Mouse (Mus musculus) right cerebral cortex, postnatal 36 days (tissue): ENCODE results near the gene Traf3ip3.

Experiments used
- DNase-seq, 2 experiments: peaks; one replicate each; pipeline ENCODE4 v3.0.0; 2022; ENCODE audit warnings: low spot score in 2 of 2, mixed read lengths in 1 of 2

Gene Traf3ip3

GRCm38 (mm10) chr1:193201383-193201778 lies at the start of gene Traf3ip3:
Gene Traf3ip3, minus strand, starts transcription at chr1:193201703.
- no peak for DNase-seq

- DNase-seq: peak in 1 of 2 experiments; percentile 40
Observed at GRCm38 (mm10) chr1:193250026-193250425, 48.5 kb upstream of the Traf3ip3 start.

- DNase-seq: no peak
Observed at GRCm38 (mm10) chr1:193244235-193244634, 42.7 kb upstream of the Traf3ip3 start.

GRCm38 (mm10) chr1:193243571-193244193 lies 42.2 kb upstream of the Traf3ip3 start:
- no peak for DNase-seq

GRCm38 (mm10) chr1:193242863-193243262 lies 41.4 kb upstream of the Traf3ip3 start:
- DNase-seq: no peak

GRCm38 (mm10) chr1:193242238-193242637 lies 40.7 kb upstream of the Traf3ip3 start:
- DNase-seq: peak; percentile 82 to 89

- DNase-seq: no peak
Observed at GRCm38 (mm10) chr1:193241436-193241835, 39.9 kb upstream of the Traf3ip3 start.

GRCm38 (mm10) chr1:193238426-193238825 lies 36.9 kb upstream of the Traf3ip3 start:
- no peak for DNase-seq

- DNase-seq: no peak
Observed at GRCm38 (mm10) chr1:193234930-193235329, 33.4 kb upstream of the Traf3ip3 start.

- DNase-seq: no peak
Observed at GRCm38 (mm10) chr1:193234130-193234645, 32.7 kb upstream of the Traf3ip3 start.

- no peak for DNase-seq
Observed at GRCm38 (mm10) chr1:193232732-193233131, 31.2 kb upstream of the Traf3ip3 start.

- no peak for DNase-seq
Observed at GRCm38 (mm10) chr1:193230935-193231334, 29.4 kb upstream of the Traf3ip3 start.

- no peak for DNase-seq
Observed at GRCm38 (mm10) chr1:193230531-193230930, 29.0 kb upstream of the Traf3ip3 start.

- DNase-seq: no peak
Observed at GRCm38 (mm10) chr1:193229570-193229969, 28.1 kb upstream of the Traf3ip3 start.

GRCm38 (mm10) chr1:193227537-193227936 lies 26.0 kb upstream of the Traf3ip3 start:
- DNase-seq: no peak

GRCm38 (mm10) chr1:193226724-193227522 lies 25.4 kb upstream of the Traf3ip3 start:
- DNase-seq: no peak

- no peak for DNase-seq
Observed at GRCm38 (mm10) chr1:193226114-193226513, 24.6 kb upstream of the Traf3ip3 start.

GRCm38 (mm10) chr1:193225531-193225930 lies 24.0 kb upstream of the Traf3ip3 start:
- DNase-seq: no peak

GRCm38 (mm10) chr1:193220408-193220807 lies 18.9 kb upstream of the Traf3ip3 start:
- no peak for DNase-seq

GRCm38 (mm10) chr1:193216000-193216399 lies 14.5 kb upstream of the Traf3ip3 start:
- DNase-seq: no peak

- no peak for DNase-seq
Observed at GRCm38 (mm10) chr1:193214053-193214452, 12.6 kb upstream of the Traf3ip3 start.

GRCm38 (mm10) chr1:193211371-193211770 lies 9.9 kb upstream of the Traf3ip3 start:
- DNase-seq: no peak

- DNase-seq: peak; percentile 27 to 37
Observed at GRCm38 (mm10) chr1:193208178-193208577, 6.7 kb upstream of the Traf3ip3 start.
